In genomic region chr2:60233147-60233546, GRCm38 (mm10) we compare ENCODE assay signal across 20 mouse cellular contexts. TPM values are rescaled to one million over a fixed set of nuclear protein-coding genes. Genes with fewer than 3 reads are reported as not detected.
DNase-seq lines count a peak whose midpoint lies in the region; ATAC-seq lines count a peak whose summit lies in the region.
"Had no signal": no experiment of that assay in that cellular context is flagged by ENCODE, and none has a peak within 500 bp of the region (broad histone marks: within the 10 kb centered on the region; RNA-seq: fewer than 3 reads in every experiment).

No protein-coding gene starts in this region.

- no peaks in the 10 kb centered on the region for H3K9me3 ChIP-seq in heart, embryonic 11.5 days (replicated peaks; ENCODE audit: control insufficient read depth, low read length)
- H3K9me3 ChIP-seq: forebrain, embryonic 12.5 days; limb, embryonic 10.5 days; liver, embryonic 13.5 days; lung, embryonic 15.5 days; midbrain, embryonic 12.5 days; stomach, embryonic 15.5 days had no signal

- H3K4me3 ChIP-seq in heart, embryonic 11.5 days (ENCODE audit: low read depth, low read length): no peak overlapping the region
- H3K4me3 ChIP-seq: forebrain, embryonic 12.5 days; limb, embryonic 10.5 days; liver, embryonic 13.5 days; lung, embryonic 15.5 days; midbrain, embryonic 12.5 days; myocyte; stomach, embryonic 15.5 days had no signal

- DNase-seq in ovary, adult 18-20 months (ENCODE audit: low spot score): peak; percentile 53
- DNase-seq in ovary, postnatal 10 days (ENCODE audit: low spot score): no peak
- peak; percentile 71 for DNase-seq in R1 (ENCODE audit: low read depth, low spot score)
- DNase-seq in heart, postnatal 4 days: peak; percentile 45
- no peak for DNase-seq in right cerebral cortex, adult 18-20 months
- no peak for DNase-seq in gastrocnemius, postnatal 25 days
- DNase-seq in liver: no peak
- DNase-seq: cerebellum, adult 11-12 months; cerebellum, postnatal 25 days; gastrocnemius, postnatal 36 days; liver, embryonic 13.5 days; spleen, adult 18-20 months had no signal

- H3K27ac ChIP-seq in heart, embryonic 11.5 days (ENCODE audit: low read depth, low read length): peak overlapping the region; percentile 74
- H3K27ac ChIP-seq: forebrain, embryonic 12.5 days; limb, embryonic 10.5 days; liver, embryonic 13.5 days; lung, embryonic 15.5 days; midbrain, embryonic 12.5 days; stomach, embryonic 15.5 days had no signal

- no peak overlapping the region for H3K4me2 ChIP-seq in heart, embryonic 11.5 days
- H3K4me2 ChIP-seq: forebrain, embryonic 12.5 days; liver, embryonic 13.5 days; lung, embryonic 15.5 days; midbrain, embryonic 12.5 days; stomach, embryonic 15.5 days had no signal

- H3K9ac ChIP-seq in heart, embryonic 11.5 days (ENCODE audit: low read depth, low read length): no peak overlapping the region
- H3K9ac ChIP-seq: forebrain, embryonic 12.5 days; liver, embryonic 13.5 days; lung, embryonic 15.5 days; midbrain, embryonic 12.5 days; stomach, embryonic 15.5 days had no signal

- H3K27me3 ChIP-seq in heart, embryonic 11.5 days (ENCODE audit: control insufficient read depth, insufficient read depth, low read length): no peaks in the 10 kb centered on the region
- H3K27me3 ChIP-seq: forebrain, embryonic 12.5 days; liver, embryonic 13.5 days; lung, embryonic 15.5 days; midbrain, embryonic 12.5 days; stomach, embryonic 15.5 days had no signal

- 29% methylated on average over 2 of the region's 2 CpGs for WGBS in heart, embryonic 11.5 days (ENCODE audit: insufficient replicate concordance)

- no peaks in the 10 kb centered on the region for H3K4me1 ChIP-seq in heart, embryonic 11.5 days (ENCODE audit: control insufficient read depth, insufficient read depth, low read length)
- H3K4me1 ChIP-seq: forebrain, embryonic 12.5 days; limb, embryonic 10.5 days; lung, embryonic 15.5 days; midbrain, embryonic 12.5 days; stomach, embryonic 15.5 days had no signal

- peaks cover 19% of the 10 kb centered on the region for H3K36me3 ChIP-seq in heart, embryonic 11.5 days (ENCODE audit: control insufficient read depth, insufficient read depth, low read length)

- ATAC-seq in heart, embryonic 11.5 days (replicated peaks; ENCODE audit: insufficient number of reproducible peaks, low FRiP score, low TSS enrichment): no peak; the same call in 1 of the 2 replicates
- ATAC-seq: inflammation-experienced regulatory T-cells, adult 6 months had no signal

RNA-seq across cellular contexts. Expression of gene March7, which starts 23.5 kb away (rescaled TPM):
- 62.6 and 65.2 TPM in 2 replicates for polyA plus RNA-seq in heart, embryonic 11.5 days (2014; fragmentation: Nextera tagmentation; extraction: Ambion mirVana)
- total RNA-seq in heart, postnatal 4 days (2021): 10 to 100 TPM; 54.4 to 57.8 TPM
- 10 to 100 TPM; 19.7 to 20.6 TPM for total RNA-seq in gastrocnemius, postnatal 25 days (2021)

RNA-seq across cellular contexts. Expression of gene Baz2b, which starts 23.5 kb away (rescaled TPM):
- 51.2 and 56.1 TPM in 2 replicates for polyA plus RNA-seq in heart, embryonic 11.5 days (2014; fragmentation: Nextera tagmentation; extraction: Ambion mirVana)
- total RNA-seq in heart, postnatal 4 days (2021): 10 to 100 TPM; 65.5 to 68.2 TPM
- 10 to 100 TPM; 23.4 to 27.8 TPM for total RNA-seq in gastrocnemius, postnatal 25 days (2021)

RNA-seq across cellular contexts. Expression of gene Cd302, which starts 51.1 kb away (rescaled TPM):
- polyA plus RNA-seq in heart, embryonic 11.5 days (2014; fragmentation: Nextera tagmentation; extraction: Ambion mirVana): 18.5 and 22.6 TPM in 2 replicates
- 1 to 10 TPM; 7.4 to 8.6 TPM for total RNA-seq in heart, postnatal 4 days (2021)
- 10 to 100 TPM in 1 of 2 experiments, 1 to 10 TPM in 1; 9.7 to 14.7 TPM for total RNA-seq in gastrocnemius, postnatal 25 days (2021)

Comparison
In these comparisons a context has a peak if more than half of its experiments do, and no peak if none do; other contexts are left out.
1. DNase-seq: peak in ovary, adult 18-20 months (single experiment), R1 (single experiment) and heart, postnatal 4 days (single experiment); none in ovary, postnatal 10 days (single experiment), right cerebral cortex, adult 18-20 months (single experiment), gastrocnemius, postnatal 25 days (single experiment) and liver (single experiment).